Mouse (Mus musculus): ENCODE measurements at regions not wholly inside any gene's neighbourhood (a gene's known extent, or its start where the extent isn't known, plus 50 kb on each side); places are given as distances from the start of the nearest gene placed in this dataset.

- peak; percentile 5 for DNase-seq
Measured at GRCm38 (mm10) chr12:38928786-38929351, 149.7 kb downstream of the Etv1 start.

- no peak for DNase-seq
Measured at GRCm38 (mm10) chr12:38929644-38930043, 150.5 kb downstream of the Etv1 start.

DNA sequence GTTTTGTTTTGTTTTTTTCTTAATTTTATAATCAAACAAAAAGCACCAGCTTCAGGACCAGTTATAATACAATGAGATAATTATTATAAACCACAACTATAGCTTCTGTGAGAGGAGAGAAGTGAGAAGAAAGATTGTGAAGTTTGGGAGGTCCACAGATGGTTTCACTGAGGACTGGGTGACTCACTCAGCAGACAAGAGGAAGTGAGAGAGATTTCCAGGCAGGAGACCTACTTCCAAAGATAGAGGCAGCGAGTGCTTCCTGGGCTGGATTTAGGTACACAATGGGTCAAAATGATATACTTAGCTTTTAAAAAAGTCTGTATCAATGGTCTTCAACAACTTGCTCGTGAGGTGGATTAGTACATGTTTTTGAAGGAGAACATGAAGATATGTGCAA, 152.6 kb downstream of the Etv1 start:
- no peak for DNase-seq

- no peak for DNase-seq
Measured at GRCm38 (mm10) chr12:38959605-38960004, 180.4 kb downstream of the Etv1 start.

- no peak for DNase-seq
Measured at GRCm38 (mm10) chr12:38962302-38962701, 183.1 kb downstream of the Etv1 start.

DNA sequence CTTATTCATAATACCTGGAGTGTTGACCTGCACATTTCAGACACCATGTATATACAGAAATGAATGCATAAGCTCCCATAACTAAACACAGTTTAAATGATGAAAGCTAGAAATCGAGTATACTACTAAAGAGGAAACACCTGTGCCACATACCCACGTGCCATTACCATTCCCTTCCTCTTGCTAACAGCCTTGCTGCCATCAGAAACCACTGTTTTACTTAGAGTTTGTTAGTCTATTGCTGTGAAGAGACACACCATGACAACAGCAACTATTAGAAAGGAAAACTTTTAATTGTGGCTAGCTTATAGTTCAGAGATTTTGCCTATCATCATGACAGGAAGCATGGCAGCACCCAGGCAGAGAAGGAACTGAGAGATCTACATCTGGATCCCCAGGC, 191.2 kb downstream of the Etv1 start:
- no peak for DNase-seq

GRCm38 (mm10) chr12:38972205-38972604, 193.0 kb downstream of the Etv1 start:
- DNase-seq, result no peak

- DNase-seq, result no peak
Measured at GRCm38 (mm10) chr12:38975508-38975907, 196.3 kb downstream of the Etv1 start.

GRCm38 (mm10) chr12:38982423-38982822, 203.2 kb downstream of the Etv1 start:
- DNase-seq, result no peak

DNA sequence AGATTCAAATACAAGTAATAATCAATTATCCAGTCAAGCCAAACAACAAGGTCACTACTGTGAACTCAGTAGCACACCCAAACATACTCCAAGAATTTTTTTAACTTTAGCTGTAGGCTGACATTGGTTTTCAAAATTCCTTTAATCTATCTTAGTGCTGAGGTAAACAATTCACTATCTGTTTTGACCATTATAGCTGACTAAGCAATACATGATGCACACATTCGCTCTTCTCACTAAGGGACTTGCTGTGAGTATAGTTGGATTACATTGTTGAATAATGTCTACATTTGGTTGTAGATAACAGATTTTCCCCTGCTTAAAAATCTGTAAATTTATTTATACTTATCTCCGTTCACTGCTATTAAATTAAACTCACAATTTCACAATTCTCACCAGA, 206.7 kb downstream of the Etv1 start:
- DNase-seq, result no peak

DNA sequence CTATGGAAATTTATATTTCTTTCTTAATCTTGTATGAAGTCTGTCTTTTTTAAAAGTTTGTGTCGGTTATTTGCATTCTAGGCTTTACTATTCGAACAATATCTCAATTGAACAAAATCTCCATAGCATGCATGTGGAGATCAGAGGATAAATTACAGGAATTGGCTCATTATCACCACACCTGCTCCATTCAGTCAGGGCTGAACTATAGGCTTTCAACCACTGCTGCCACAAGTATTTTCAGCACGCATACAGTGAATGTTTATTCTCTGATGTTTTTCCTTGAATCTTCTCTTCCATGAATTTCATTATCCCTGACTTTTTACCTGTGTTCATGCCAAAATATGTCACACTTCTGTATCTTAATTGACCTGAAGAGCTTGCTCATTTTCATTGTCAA, 207.2 kb downstream of the Etv1 start:
- no peak for DNase-seq

- DNase-seq, result no peak
Measured at GRCm38 (mm10) chr12:38987277-38987676, 208.1 kb downstream of the Etv1 start.

DNA sequence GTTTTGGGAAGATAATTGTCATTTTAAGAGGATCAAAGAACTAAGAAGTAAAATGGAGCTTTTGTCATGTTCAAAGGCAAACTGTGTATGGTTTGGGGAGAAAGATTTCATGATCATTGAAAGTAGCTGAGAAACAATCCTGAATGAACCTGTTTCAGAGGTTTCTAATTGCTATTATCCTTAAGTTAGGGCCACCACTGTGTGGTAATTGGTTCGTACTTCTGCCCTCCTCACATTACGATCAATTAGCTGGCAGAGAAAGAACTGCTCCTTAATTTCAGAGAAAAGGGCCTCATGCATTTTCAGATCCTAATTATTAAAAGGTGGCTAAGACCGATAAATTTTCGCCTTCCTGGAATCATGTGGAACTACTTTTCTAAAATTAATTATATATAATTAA, 208.6 kb downstream of the Etv1 start:
- DNase-seq, result no peak

DNA sequence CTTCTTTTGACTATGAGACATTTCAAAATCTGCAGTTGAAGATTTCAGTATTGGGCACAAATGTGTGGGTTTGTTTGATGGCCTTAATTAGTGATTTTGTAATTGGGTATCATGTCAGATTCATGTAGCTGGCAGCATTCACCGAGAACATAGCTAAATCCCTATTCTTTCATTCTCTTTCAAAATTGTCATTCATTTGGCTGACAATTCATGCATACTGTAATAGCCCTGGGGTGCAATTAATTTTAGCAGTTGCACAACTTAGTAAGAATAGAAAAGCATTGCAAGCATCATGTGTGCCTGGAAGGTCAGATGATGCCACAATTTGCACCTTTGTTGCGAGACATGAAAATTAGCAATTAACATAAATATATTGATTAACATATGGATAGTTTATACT, 248.0 kb downstream of the Etv1 start:
- DNase-seq, result no peak

DNA sequence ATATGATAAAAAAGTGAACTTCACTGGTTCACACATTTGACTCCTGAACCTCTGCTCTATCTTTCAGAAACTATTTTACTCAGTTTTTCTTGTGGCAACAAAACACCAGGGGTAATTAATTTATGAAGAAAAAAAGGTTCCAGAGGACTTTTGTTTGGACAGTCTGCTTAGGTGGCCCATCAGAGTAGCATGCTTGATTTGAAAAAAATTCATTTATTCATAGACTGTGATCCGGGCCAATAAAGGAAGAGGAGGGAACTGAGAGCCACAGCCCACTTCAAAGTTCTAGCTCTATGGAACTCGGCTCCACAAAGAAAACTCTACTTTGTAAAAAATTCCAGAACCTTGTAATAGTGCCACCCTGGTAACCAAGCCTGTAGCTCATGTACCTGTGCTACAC, 248.8 kb downstream of the Etv1 start:
- no peak for DNase-seq

GRCm38 (mm10) chr12:39033982-39034381, 254.8 kb downstream of the Etv1 start:
- DNase-seq, result no peak

- no peak for DNase-seq
Measured at GRCm38 (mm10) chr12:39036466-39037037, 257.4 kb downstream of the Etv1 start.

DNA sequence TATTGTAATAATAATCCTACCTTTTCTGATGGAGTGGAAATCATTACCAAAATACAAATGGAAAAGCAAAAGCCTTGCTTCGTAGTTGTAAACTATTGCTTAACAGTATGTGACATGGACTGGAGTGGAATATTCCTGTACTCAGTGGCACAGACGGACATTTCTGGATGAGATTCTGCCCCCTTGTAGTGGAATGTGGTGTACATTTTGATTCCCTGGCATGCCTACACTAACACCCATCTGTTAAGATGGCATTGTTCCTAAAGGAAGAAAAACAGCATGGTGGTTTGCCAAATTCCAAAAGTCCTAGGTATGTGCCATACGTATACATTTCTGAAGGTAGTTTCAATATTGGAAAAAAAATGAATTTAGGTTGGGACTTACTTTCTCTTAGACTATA, 258.9 kb downstream of the Etv1 start:
- no peak for DNase-seq

DNA sequence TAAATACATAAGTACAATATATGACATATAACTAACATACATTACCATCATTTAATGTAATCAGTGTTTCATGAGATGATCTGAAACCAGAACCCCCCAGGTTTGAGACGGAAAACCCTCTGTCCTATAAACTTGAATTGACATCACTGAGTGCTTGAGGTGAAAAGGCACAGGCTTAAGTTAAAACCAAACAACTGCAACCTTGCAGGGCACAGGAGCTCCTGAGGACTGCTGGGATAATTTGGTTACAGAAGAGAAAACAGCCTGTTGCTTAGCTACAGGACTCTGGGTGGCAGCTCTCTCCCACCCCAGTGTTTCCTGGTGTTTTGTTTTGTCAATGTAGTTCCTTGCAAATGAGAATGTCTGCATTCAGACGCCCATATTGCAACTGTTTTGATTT, 259.5 kb downstream of the Etv1 start:
- DNase-seq, result no peak

GRCm38 (mm10) chr12:39047126-39047525, 267.9 kb downstream of the Etv1 start:
- DNase-seq, result no peak

DNA sequence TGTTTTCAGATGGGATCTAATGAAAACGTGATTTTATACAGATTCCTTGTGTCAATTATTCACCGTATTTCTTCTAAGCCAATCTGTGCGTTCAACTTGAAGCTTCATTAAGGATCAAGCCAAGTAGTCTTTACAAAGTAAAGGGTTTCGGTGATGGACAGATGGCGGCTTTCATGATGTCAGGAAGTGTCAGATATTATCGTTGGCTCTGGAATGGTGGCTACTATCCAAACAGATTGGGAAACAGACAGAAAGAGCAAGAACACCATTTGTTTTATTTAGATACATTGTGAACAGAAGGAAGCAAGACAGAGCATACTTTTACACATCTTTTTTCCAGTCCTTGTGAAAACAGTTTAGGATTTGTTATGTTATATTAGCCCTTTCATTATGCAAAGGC, 269.3 kb downstream of the Etv1 start:
- DNase-seq, result no peak

GRCm38 (mm10) chr12:39048958-39049357, 269.8 kb downstream of the Etv1 start:
- DNase-seq, result no peak

DNA sequence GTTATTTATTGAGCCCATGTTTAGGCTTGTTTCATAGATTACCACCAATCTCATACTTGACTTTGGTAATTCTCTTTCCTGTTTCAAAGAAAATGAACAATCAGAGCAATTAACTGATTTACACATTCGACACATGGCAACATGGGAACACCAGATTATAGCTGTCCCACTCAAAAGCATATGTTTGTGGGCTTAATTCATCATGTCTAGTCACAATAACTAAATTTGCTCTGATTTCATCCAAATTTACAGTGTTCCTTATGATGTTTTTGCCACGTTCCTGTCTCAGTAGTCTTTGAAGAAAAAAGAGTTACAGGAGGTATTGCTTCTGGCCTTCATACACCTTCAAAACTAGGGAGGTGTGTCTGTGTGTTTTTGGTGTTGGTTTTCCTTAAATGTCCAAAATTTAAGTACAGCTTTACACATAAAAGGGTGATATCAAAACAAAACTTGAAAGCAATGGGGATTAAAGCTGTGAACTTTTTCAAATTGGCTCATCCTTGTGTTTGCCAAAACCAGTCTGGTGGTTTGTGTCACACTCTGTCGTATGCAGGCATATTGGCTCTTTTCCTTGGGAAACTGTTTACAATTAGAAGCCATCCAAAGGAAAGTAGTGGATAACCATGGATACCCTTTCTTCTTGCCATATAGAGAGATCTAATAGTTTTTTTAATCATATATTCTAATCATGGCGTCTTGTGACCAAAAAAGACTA, 291.3 kb downstream of the Etv1 start:
- DNase-seq, result no peak

- DNase-seq, result peak; percentile 8
Measured at GRCm38 (mm10) chr12:39073289-39074022, 294.3 kb downstream of the Etv1 start.

All from right cerebral cortex, postnatal 4 days (tissue).